In the genomic region with DNA sequence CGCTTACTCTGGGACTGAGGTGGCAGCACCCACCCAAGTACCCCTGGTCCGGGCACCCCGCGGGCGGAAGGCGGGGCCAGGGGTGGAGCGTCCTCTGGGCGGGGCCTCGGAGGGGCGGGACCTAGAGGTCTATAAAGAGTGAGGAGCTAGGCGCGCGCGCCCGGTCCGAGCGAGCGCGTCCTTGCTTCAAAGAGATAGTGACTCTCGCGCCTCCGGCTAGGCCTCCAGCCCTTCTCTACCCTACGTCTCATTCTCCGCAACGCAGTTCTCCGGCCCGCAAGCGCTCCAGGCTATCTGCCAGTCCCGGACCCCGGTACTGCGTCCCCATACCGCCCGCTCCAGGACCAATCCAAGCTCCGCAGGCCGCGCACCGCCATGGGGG, we compare ENCODE assay signal across 8 mouse cellular contexts. TPM values are rescaled to one million over a fixed set of nuclear protein-coding genes. Genes with fewer than 3 reads are reported as not detected.
DNase-seq lines count a peak whose midpoint lies in the region; ATAC-seq and TF ChIP-seq lines count a peak whose summit lies in the region.

Cd81 (plus strand) TSS at position 114 of the 382 bp plus-strand sequence.

- peak; percentile 83 for DNase-seq in CD4-positive, CD25-positive, alpha-beta regulatory T cell, adult 2 months (ENCODE audit: low read depth, low spot score)
- DNase-seq in liver, result peak; percentile 86
- peak; percentile 79 for DNase-seq in midbrain, postnatal 0 days (ENCODE audit: low spot score)
- DNase-seq in spleen, postnatal 36 days (ENCODE audit: low spot score in 2 of 2), result peak; percentile 83 to 87

- no peak for TF ChIP-seq CTCF in midbrain, postnatal 0 days (IDR thresholded peaks at IDR 0.05)

- H3K9ac ChIP-seq in heart, embryonic 12.5 days, result peak within 1 kb of the TSS; percentile 97
- H3K9ac ChIP-seq in kidney, embryonic 16.5 days (replicated peaks; ENCODE audit: low read length), result peak within 1 kb of the TSS; percentile 99
- peak within 1 kb of the TSS; percentile 98 for H3K9ac ChIP-seq in midbrain, postnatal 0 days (replicated peaks; ENCODE audit: low read length, poor library complexity, severe bottlenecking)

- no peaks in the 10 kb centered on the region for H3K9me3 ChIP-seq in heart, embryonic 12.5 days (replicated peaks)
- no peaks in the 10 kb centered on the region for H3K9me3 ChIP-seq in kidney, embryonic 16.5 days (ENCODE audit: low read length)
- no peaks in the 10 kb centered on the region for H3K9me3 ChIP-seq in midbrain, postnatal 0 days (ENCODE audit: low read length)

- peak within 1 kb of the TSS; percentile 93 for H3K4me3 ChIP-seq in brown adipose tissue, adult 24 weeks (ENCODE audit: insufficient read depth, low read depth, low read length)
- H3K4me3 ChIP-seq in heart, embryonic 12.5 days, result peak within 1 kb of the TSS; percentile 83
- peak within 1 kb of the TSS; percentile 93 for H3K4me3 ChIP-seq in kidney, embryonic 16.5 days (ENCODE audit: low read length)
- H3K4me3 ChIP-seq in midbrain, postnatal 0 days (ENCODE audit: low read depth, low read length), result peak within 1 kb of the TSS; percentile 91

- under 1% methylated on average over 37 of the region's 37 CpGs for WGBS in heart, embryonic 12.5 days
- under 1% methylated on average over 34 of the region's 37 CpGs for WGBS in kidney, embryonic 16.5 days
- WGBS in midbrain, postnatal 0 days, result under 1% methylated on average over 35 of the region's 37 CpGs

- no peaks in the 10 kb centered on the region for H3K27me3 ChIP-seq in heart, embryonic 12.5 days (replicated peaks)
- no peaks in the 10 kb centered on the region for H3K27me3 ChIP-seq in kidney, embryonic 16.5 days (ENCODE audit: insufficient read depth, low read length)
- H3K27me3 ChIP-seq in midbrain, postnatal 0 days (ENCODE audit: insufficient read depth, low read length), result no peaks in the 10 kb centered on the region

- H3K27ac ChIP-seq in brown adipose tissue, adult 24 weeks (replicated peaks; ENCODE audit: low read depth, low read length), result peak within 1 kb of the TSS; percentile 93
- peak within 1 kb of the TSS; percentile 96 for H3K27ac ChIP-seq in heart, embryonic 12.5 days (ENCODE audit: poor library complexity, severe bottlenecking)
- peak within 1 kb of the TSS; percentile 93 for H3K27ac ChIP-seq in kidney, embryonic 16.5 days (ENCODE audit: low read length)
- H3K27ac ChIP-seq in midbrain, postnatal 0 days (ENCODE audit: low read depth, low read length), result peak within 1 kb of the TSS; percentile 88

- H3K36me3 ChIP-seq in heart, embryonic 12.5 days, result peaks cover 18% of the 10 kb centered on the region; the same call in 1 of the 2 replicates
- no peaks in the 10 kb centered on the region for H3K36me3 ChIP-seq in kidney, embryonic 16.5 days (ENCODE audit: insufficient read depth, low read length)
- H3K36me3 ChIP-seq in midbrain, postnatal 0 days (ENCODE audit: insufficient read depth, low read length), result no peaks in the 10 kb centered on the region

- ATAC-seq in erythroid progenitor cell, adult 5-6 weeks (replicated peaks; ENCODE audit: low FRiP score, poor library complexity, severe bottlenecking), result peak; percentile 78
- ATAC-seq in heart, embryonic 12.5 days (ENCODE audit: insufficient number of reproducible peaks, low FRiP score), result peak; percentile 75
- ATAC-seq in kidney, embryonic 16.5 days (ENCODE audit: low FRiP score, low TSS enrichment), result peak; percentile 79
- ATAC-seq in midbrain, postnatal 0 days (ENCODE audit: low FRiP score), result peak; percentile 76

- H3K4me1 ChIP-seq in brown adipose tissue, adult 24 weeks (ENCODE audit: control insufficient read depth, insufficient read depth, insufficient read length, low read length), result peaks cover 45% of the 10 kb centered on the region
- peaks cover 63% of the 10 kb centered on the region for H3K4me1 ChIP-seq in heart, embryonic 12.5 days (replicated peaks)
- peaks cover 41% of the 10 kb centered on the region for H3K4me1 ChIP-seq in kidney, embryonic 16.5 days (ENCODE audit: insufficient read depth, low read length)
- peaks cover 26% of the 10 kb centered on the region for H3K4me1 ChIP-seq in midbrain, postnatal 0 days (ENCODE audit: insufficient read depth, low read length)

- peak within 1 kb of the TSS; percentile 95 for H3K4me2 ChIP-seq in heart, embryonic 12.5 days
- peak within 1 kb of the TSS; percentile 95 for H3K4me2 ChIP-seq in kidney, embryonic 16.5 days (replicated peaks; ENCODE audit: low read depth, low read length)
- H3K4me2 ChIP-seq in midbrain, postnatal 0 days (ENCODE audit: low read depth, low read length, poor library complexity, severe bottlenecking), result peak within 1 kb of the TSS; percentile 82

RNA-seq across cellular contexts. Expression of gene Cd81, which starts in this region (rescaled TPM):
- 289 and 375 TPM in 2 replicates for polyA plus RNA-seq in brown adipose tissue, adult 24 weeks (2012; ENCODE audit: insufficient read depth, insufficient read length, missing spikeins)
- total RNA-seq in erythroid progenitor cell, adult 5-6 weeks (2015; ENCODE audit: low replicate concordance), result 102 and 110 TPM in 2 replicates
- 92.2 and 202 TPM in 2 replicates for total RNA-seq in erythroid progenitor cell, adult 5-6 weeks (2017; ENCODE audit: low replicate concordance)
- polyA plus RNA-seq in heart, embryonic 12.5 days (2016; fragmentation: Nextera tagmentation; extraction: Ambion mirVana), result 701 and 712 TPM in 2 replicates
- polyA plus RNA-seq in kidney, embryonic 16.5 days (2015; fragmentation: Nextera tagmentation; extraction: Ambion mirVana), result 643 and 698 TPM in 2 replicates
- total RNA-seq in midbrain, postnatal 0 days (2014; rRNA removed), result 454 and 542 TPM in 2 replicates
- polyA plus RNA-seq in midbrain, postnatal 0 days (2015; fragmentation: Nextera tagmentation; extraction: Ambion mirVana), result 511 and 569 TPM in 2 replicates

Comparison
In these comparisons a context has a peak if more than half of its experiments do, and no peak if none do; other contexts are left out.
1. Peak in every context shown above with its lines: DNase-seq, ATAC-seq, H3K4me3 ChIP-seq and H3K27ac ChIP-seq.